9 mouse cellular contexts compared by ENCODE assay signal in genomic region chr13:4190904-4191303, GRCm38 (mm10). TPM values are rescaled to one million over a fixed set of nuclear protein-coding genes. Genes with fewer than 3 reads are reported as not detected.
DNase-seq lines count a peak whose midpoint lies in the region; ATAC-seq and TF ChIP-seq lines count a peak whose summit lies in the region.
"Had no signal": no experiment of that assay in that cellular context is flagged by ENCODE, and none has a peak within 500 bp of the region (broad histone marks: within the 10 kb centered on the region; RNA-seq: fewer than 3 reads in every experiment).

TSS of gene Akr1c13 (plus strand) at chr13:4191150.

- H3K27ac ChIP-seq in heart, embryonic 12.5 days (ENCODE audit: poor library complexity, severe bottlenecking) = no peak within 1 kb of the TSS
- peak within 1 kb of the TSS; percentile 29; the same call in 1 of the 2 replicates for H3K27ac ChIP-seq in intestine, embryonic 15.5 days
- H3K27ac ChIP-seq: limb, embryonic 13.5 days had no signal

- no peaks in the 10 kb centered on the region for H3K27me3 ChIP-seq in heart, embryonic 12.5 days (replicated peaks)
- H3K27me3 ChIP-seq in intestine, embryonic 15.5 days (replicated peaks) = no peaks in the 10 kb centered on the region
- H3K27me3 ChIP-seq: limb, embryonic 13.5 days had no signal

- no peak for TF ChIP-seq CTCF in lung, adult 2 months (IDR thresholded peaks at IDR 0.05; ENCODE audit: insufficient read depth, low read length)

- no peak for ATAC-seq in heart, embryonic 12.5 days (ENCODE audit: insufficient number of reproducible peaks, low FRiP score)
- peak; percentile 93 for ATAC-seq in intestine, embryonic 15.5 days

- H3K4me2 ChIP-seq in heart, embryonic 12.5 days = no peak within 1 kb of the TSS
- peak within 1 kb of the TSS; percentile 42 for H3K4me2 ChIP-seq in intestine, embryonic 15.5 days (replicated peaks)
- H3K4me2 ChIP-seq: limb, embryonic 13.5 days had no signal

- H3K4me1 ChIP-seq in heart, embryonic 12.5 days (replicated peaks) = no peaks in the 10 kb centered on the region
- no peaks in the 10 kb centered on the region for H3K4me1 ChIP-seq in intestine, embryonic 15.5 days (replicated peaks)
- H3K4me1 ChIP-seq in lung, adult 2 months (ENCODE audit: control insufficient read depth, insufficient read depth, low read length) = no peaks in the 10 kb centered on the region; the same call in 1 of the 2 replicates
- H3K4me1 ChIP-seq: limb, embryonic 13.5 days had no signal

- H3K9ac ChIP-seq in heart, embryonic 12.5 days = no peak within 1 kb of the TSS
- no peak within 1 kb of the TSS for H3K9ac ChIP-seq in intestine, embryonic 15.5 days
- H3K9ac ChIP-seq: limb, embryonic 13.5 days had no signal

- no peaks in the 10 kb centered on the region for H3K9me3 ChIP-seq in heart, embryonic 12.5 days (replicated peaks)
- H3K9me3 ChIP-seq in intestine, embryonic 15.5 days = no peaks in the 10 kb centered on the region
- H3K9me3 ChIP-seq: limb, embryonic 13.5 days had no signal

- H3K4me3 ChIP-seq in heart, embryonic 12.5 days = no peak within 1 kb of the TSS
- peak within 1 kb of the TSS; percentile 26 for H3K4me3 ChIP-seq in intestine, embryonic 15.5 days (replicated peaks)
- peak within 1 kb of the TSS; percentile 10 for H3K4me3 ChIP-seq in lung, adult 2 months (replicated peaks; ENCODE audit: extremely low read depth, low read depth, low read length)
- H3K4me3 ChIP-seq: limb, embryonic 13.5 days had no signal

- 59% methylated on average over 3 of the region's 3 CpGs for WGBS in heart, embryonic 12.5 days
- 36% methylated on average over 3 of the region's 3 CpGs for whole genome bisulfite sequencing in intestine, embryonic 15.5 days
- WGBS in lung, adult 2 months = 36% methylated on average over 3 of the region's 3 CpGs

- peak; percentile 7 to 13 for DNase-seq in heart, adult 9 months (ENCODE audit: low spot score in 2 of 2)
- peak; percentile 29 for DNase-seq in MN1 (ENCODE audit: low spot score)
- peak; percentile 7 for DNase-seq in lung, adult 2 months
- peak; percentile 25 for DNase-seq in thymus, postnatal 14 days
- no peak for DNase-seq in right cerebral cortex, adult 18-20 months
- DNase-seq in frontal cortex, postnatal 25 days (ENCODE audit: low spot score in 2 of 2) = no peak

- TF ChIP-seq POLR2A in lung, adult 2 months (IDR thresholded peaks at IDR 0.05; ENCODE audit: borderline replicate concordance, extremely low read depth, low read depth, low read length) = no peak

- no peaks in the 10 kb centered on the region for H3K36me3 ChIP-seq in heart, embryonic 12.5 days
- H3K36me3 ChIP-seq in intestine, embryonic 15.5 days = no peaks in the 10 kb centered on the region
- H3K36me3 ChIP-seq: limb, embryonic 13.5 days had no signal

RNA-seq across cellular contexts. Expression of gene Akr1c13, which starts in this region (rescaled TPM):
- polyA plus RNA-seq in heart, embryonic 12.5 days (2016; fragmentation: Nextera tagmentation; extraction: Ambion mirVana) = 2.8 and 3.1 TPM in 2 replicates
- polyA plus RNA-seq in intestine, embryonic 15.5 days (2015; fragmentation: Nextera tagmentation; extraction: Ambion mirVana) = 286 and 313 TPM in 2 replicates
- 1.7 and 2.9 TPM in 2 replicates for polyA plus RNA-seq in lung, adult 2 months (2012; rRNA removed)

Comparison
In these comparisons a context has a peak if more than half of its experiments do, and no peak if none do; other contexts are left out.
1. RNA of gene Akr1c13 (polyA plus RNA-seq): 286 to 313 TPM in intestine, embryonic 15.5 days; 1.7 to 2.9 TPM in lung, adult 2 months and 2.8 to 3.1 TPM in heart, embryonic 12.5 days; every median in the first group is over 10 times any median in the second.
2. DNase-seq: peak in heart, adult 9 months (2 of 2), MN1 (single experiment), lung, adult 2 months (single experiment) and thymus, postnatal 14 days (single experiment); none in right cerebral cortex, adult 18-20 months (single experiment) and frontal cortex, postnatal 25 days (0 of 2).